ENCODE assay signal across 8 mouse cellular contexts in genomic region chr10:128232420-128232985, GRCm38 (mm10). TPM values are rescaled to one million over a fixed set of nuclear protein-coding genes. Genes with fewer than 3 reads are reported as not detected.
A peak's percentile ranks its signal among the peaks of the same experiment; 100 is the strongest.
DNase-seq lines count a peak whose midpoint lies in the region; ATAC-seq and TF ChIP-seq lines count a peak whose summit lies in the region.

No protein-coding gene starts in this region.

- H3K4me3 ChIP-seq in intestine, postnatal 0 days (ENCODE audit: low read depth, low read length), result peak overlapping the region; percentile 86
- H3K4me3 ChIP-seq in midbrain, embryonic 10.5 days, result peak overlapping the region; percentile 78

- H3K4me2 ChIP-seq in intestine, postnatal 0 days (replicated peaks; ENCODE audit: low read depth), result peak overlapping the region; percentile 95

- peak; percentile 89 for TF ChIP-seq CTCF in intestine, postnatal 0 days (IDR thresholded peaks at IDR 0.05; ENCODE audit: low read depth)

- peak overlapping the region; percentile 79 for H3K27ac ChIP-seq in intestine, postnatal 0 days (ENCODE audit: low read depth, low read length)
- H3K27ac ChIP-seq in midbrain, embryonic 10.5 days (replicated peaks), result peak overlapping the region; percentile 99

- H3K36me3 ChIP-seq in intestine, postnatal 0 days (ENCODE audit: control insufficient read depth, insufficient read depth), result no peaks in the 10 kb centered on the region
- H3K36me3 ChIP-seq in midbrain, embryonic 10.5 days, result peaks cover 17% of the 10 kb centered on the region

- peak overlapping the region; percentile 67 for H3K9ac ChIP-seq in intestine, postnatal 0 days (ENCODE audit: low read depth, low read length)

- no peaks in the 10 kb centered on the region for H3K4me1 ChIP-seq in intestine, postnatal 0 days (replicated peaks; ENCODE audit: control insufficient read depth, insufficient read depth, low read length)
- peaks cover 38% of the 10 kb centered on the region for H3K4me1 ChIP-seq in midbrain, embryonic 10.5 days

- under 1% methylated on average over 14 of the region's 14 CpGs for WGBS in intestine, postnatal 0 days
- WGBS in midbrain, embryonic 10.5 days, result under 1% methylated on average over 14 of the region's 14 CpGs

- H3K9me3 ChIP-seq in intestine, postnatal 0 days (ENCODE audit: control insufficient read depth), result no peaks in the 10 kb centered on the region
- no peaks in the 10 kb centered on the region for H3K9me3 ChIP-seq in midbrain, embryonic 10.5 days (replicated peaks)

- no peaks in the 10 kb centered on the region for H3K27me3 ChIP-seq in intestine, postnatal 0 days (replicated peaks; ENCODE audit: control insufficient read depth, insufficient read depth, low read length)
- H3K27me3 ChIP-seq in midbrain, embryonic 10.5 days (ENCODE audit: low read depth, poor library complexity, severe bottlenecking), result no peaks in the 10 kb centered on the region

- peak; percentile 59 for ATAC-seq in intestine, postnatal 0 days

- peak; percentile 19 to 37 for DNase-seq in urinary bladder, adult 18-20 months (ENCODE audit: low spot score in 2 of 2)
- DNase-seq in urinary bladder, postnatal 4 days (ENCODE audit: low spot score in 2 of 2), result no peak
- peak; percentile 58 to 72 for DNase-seq in cerebellum, postnatal 25 days
- DNase-seq in gastrocnemius, postnatal 14 days, result peak; percentile 29
- DNase-seq in left cerebral cortex, postnatal 4 days, result peak; percentile 36
- peak; percentile 66 for DNase-seq in midbrain, embryonic 10.5 days (ENCODE audit: low spot score)
- DNase-seq in spleen, postnatal 10 days (ENCODE audit: low spot score in 2 of 2), result peak; percentile 60 to 67

- intact Hi-C loops in gastrocnemius, postnatal 14 days (cut with DNase I; ENCODE audit: low total_unique reads), result no loop called here
- intact Hi-C loops in left cerebral cortex, postnatal 4 days (cut with DNase I), result no loop called here

RNA-seq across cellular contexts. Expression of gene Timeless, which starts 0.6 kb away (rescaled TPM):
- 1 to 10 TPM; 3.9 to 5.1 TPM for total RNA-seq in gastrocnemius, postnatal 14 days (2021)
- 8.6 and 10.6 TPM in 2 replicates for polyA plus RNA-seq in intestine, postnatal 0 days (2015; fragmentation: Nextera tagmentation; extraction: Ambion mirVana)
- total RNA-seq in left cerebral cortex, postnatal 4 days (2021), result 10 to 100 TPM; 11.1 to 14.7 TPM
- polyA plus RNA-seq in midbrain, embryonic 10.5 days (2016; fragmentation: Nextera tagmentation; extraction: Ambion mirVana), result 86.6 and 89.4 TPM in 2 replicates

RNA-seq across cellular contexts. Expression of gene Mip, which starts 6.9 kb away (rescaled TPM):
- total RNA-seq in gastrocnemius, postnatal 14 days (2021), result not detected
- polyA plus RNA-seq in intestine, postnatal 0 days (2015; fragmentation: Nextera tagmentation; extraction: Ambion mirVana), result not detected in 2 replicates
- not detected for total RNA-seq in left cerebral cortex, postnatal 4 days (2021)
- polyA plus RNA-seq in midbrain, embryonic 10.5 days (2016; fragmentation: Nextera tagmentation; extraction: Ambion mirVana), result 0.21 TPM in 1 of 2 replicates, not detected in the other

RNA-seq across cellular contexts. Expression of gene Spryd4, which starts 20.9 kb away (rescaled TPM):
- total RNA-seq in gastrocnemius, postnatal 14 days (2021), result 10 to 100 TPM; 39.3 to 40.6 TPM
- 22.9 and 23.2 TPM in 2 replicates for polyA plus RNA-seq in intestine, postnatal 0 days (2015; fragmentation: Nextera tagmentation; extraction: Ambion mirVana)
- 10 to 100 TPM; 14.5 to 16.3 TPM for total RNA-seq in left cerebral cortex, postnatal 4 days (2021)
- polyA plus RNA-seq in midbrain, embryonic 10.5 days (2016; fragmentation: Nextera tagmentation; extraction: Ambion mirVana), result 28.3 and 32.7 TPM in 2 replicates

RNA-seq across cellular contexts. Expression of gene Apon, which starts 21.4 kb away (rescaled TPM):
- total RNA-seq in gastrocnemius, postnatal 14 days (2021), result not detected
- polyA plus RNA-seq in intestine, postnatal 0 days (2015; fragmentation: Nextera tagmentation; extraction: Ambion mirVana), result not detected in 2 replicates
- total RNA-seq in left cerebral cortex, postnatal 4 days (2021), result not detected
- 0.73 and 0.77 TPM in 2 replicates for polyA plus RNA-seq in midbrain, embryonic 10.5 days (2016; fragmentation: Nextera tagmentation; extraction: Ambion mirVana)

RNA-seq across cellular contexts. Expression of gene Apof, which starts 36.0 kb away (rescaled TPM):
- not detected for total RNA-seq in gastrocnemius, postnatal 14 days (2021)
- 0.12 TPM in 2 replicates for polyA plus RNA-seq in intestine, postnatal 0 days (2015; fragmentation: Nextera tagmentation; extraction: Ambion mirVana)
- total RNA-seq in left cerebral cortex, postnatal 4 days (2021), result not detected
- polyA plus RNA-seq in midbrain, embryonic 10.5 days (2016; fragmentation: Nextera tagmentation; extraction: Ambion mirVana), result not detected in 2 replicates

Comparison
In these comparisons a context has a peak if more than half of its experiments do, and no peak if none do; other contexts are left out.
1. DNase-seq: peak in urinary bladder, adult 18-20 months (2 of 2), cerebellum, postnatal 25 days (2 of 2), gastrocnemius, postnatal 14 days (single experiment), left cerebral cortex, postnatal 4 days (single experiment), midbrain, embryonic 10.5 days (single experiment) and spleen, postnatal 10 days (2 of 2); none in urinary bladder, postnatal 4 days (0 of 2).